Mouse (Mus musculus) gastrocnemius, adult 18-20 months (tissue): Measurements from ENCODE around the gene Nudt21. TPM values are rescaled to one million over a fixed set of nuclear protein-coding genes. Genes with fewer than 3 reads are reported as not detected.

ENCODE experiments used
- DNase-seq: peaks from one replicate; pipeline ENCODE4 v3.0.0; 2021; ENCODE audit warnings: low spot score
- long read RNA-seq, 2 experiments: library from polyadenylated mRNA; stranded (forward); transcript quantifications; one replicate each; pipeline ENCODE4 v2.0.0; 2021
- total RNA-seq, 2 experiments: library from RNA; stranded (reverse); gene quantifications; 2 replicates each; pipeline ENCODE4 v1.2.3; 2021

The Nudt21 gene
- total RNA-seq = 10 to 100 TPM; 10.5 to 12.3 TPM
- long read RNA-seq, experiment 1, full-length matches to known transcripts = 8 of 8 reads
- long read RNA-seq, experiment 1, partial matches to known transcripts = 0 of 8 reads
- long read RNA-seq, experiment 1, other reads (novel, unspliced or antisense) = 0 of 8 reads
- long read RNA-seq, experiment 2, full-length matches to known transcripts = 14 of 14 reads
- long read RNA-seq, experiment 2, partial matches to known transcripts = 0 of 14 reads
- long read RNA-seq, experiment 2, other reads (novel, unspliced or antisense) = 0 of 14 reads

DNA sequence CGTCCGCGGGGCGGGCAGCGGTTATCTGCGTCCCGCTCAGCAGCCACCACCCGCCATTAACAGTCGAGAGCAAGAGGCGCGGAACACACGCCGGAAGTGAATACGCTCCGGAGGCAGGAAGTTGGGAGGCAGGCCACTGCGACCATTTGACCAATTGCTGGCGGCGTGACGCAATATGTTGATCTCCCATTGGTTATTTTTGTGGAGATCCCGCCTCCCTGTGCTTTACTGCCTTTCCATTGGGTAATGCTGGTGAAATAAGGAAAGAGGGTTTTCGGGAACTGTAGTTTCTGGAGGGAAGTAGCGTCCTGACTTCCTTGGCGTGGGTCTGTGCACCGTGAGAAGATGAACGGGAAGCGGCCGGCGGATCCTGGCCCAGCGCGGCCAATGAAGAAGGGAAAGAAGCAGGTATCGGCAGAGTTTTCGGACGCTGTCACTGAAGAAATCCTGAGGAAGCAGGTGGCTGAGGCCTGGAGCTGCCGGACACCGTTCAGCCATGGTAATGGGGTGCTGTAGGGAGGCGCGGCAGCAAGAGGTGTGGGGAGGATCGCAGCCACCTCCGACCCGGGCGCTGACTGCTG lies at the start of gene Nudt21, which contains the start of gene Ogfod1:
Nudt21 (minus strand) TSS at position 88 of the 581 bp plus-strand sequence.
Ogfod1 (plus strand) TSS at position 255 of the 581 bp plus-strand sequence.
- peak; percentile 97 for DNase-seq

DNA sequence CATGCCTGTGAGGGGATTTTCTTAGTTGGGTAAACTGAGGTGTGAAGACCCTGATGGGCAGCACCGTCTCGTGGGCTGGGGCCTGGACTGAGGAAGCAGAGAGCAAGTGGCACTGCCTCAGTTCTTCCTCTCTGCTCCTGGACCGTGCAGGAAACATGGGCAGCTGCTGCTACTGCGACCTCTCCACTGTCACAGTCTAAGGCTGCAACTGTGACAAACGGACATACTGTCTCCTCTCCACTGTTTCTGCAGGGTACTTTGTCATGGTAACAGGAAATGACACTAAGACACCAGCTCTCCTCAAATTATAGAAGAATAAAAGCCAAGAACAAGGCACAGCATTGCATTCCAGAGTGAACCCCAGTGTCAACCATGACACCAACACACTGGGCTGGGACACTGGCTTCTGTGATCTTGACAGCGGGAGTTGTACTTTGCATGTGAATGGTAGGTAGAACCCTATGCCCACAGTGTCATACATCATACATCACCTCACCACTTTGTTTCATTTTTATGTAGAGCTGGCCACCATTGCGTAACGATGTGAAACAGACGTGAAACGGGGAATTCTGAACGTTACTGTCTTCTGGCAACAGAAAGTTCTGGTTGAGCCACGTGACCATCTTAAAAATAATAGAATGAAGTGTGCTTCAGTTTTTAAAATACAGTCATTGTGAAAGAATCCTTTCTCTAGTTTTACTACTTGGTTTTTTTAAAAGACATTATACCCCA lies 39.8 kb upstream of the Nudt21 start:
- DNase-seq = no peak

DNA sequence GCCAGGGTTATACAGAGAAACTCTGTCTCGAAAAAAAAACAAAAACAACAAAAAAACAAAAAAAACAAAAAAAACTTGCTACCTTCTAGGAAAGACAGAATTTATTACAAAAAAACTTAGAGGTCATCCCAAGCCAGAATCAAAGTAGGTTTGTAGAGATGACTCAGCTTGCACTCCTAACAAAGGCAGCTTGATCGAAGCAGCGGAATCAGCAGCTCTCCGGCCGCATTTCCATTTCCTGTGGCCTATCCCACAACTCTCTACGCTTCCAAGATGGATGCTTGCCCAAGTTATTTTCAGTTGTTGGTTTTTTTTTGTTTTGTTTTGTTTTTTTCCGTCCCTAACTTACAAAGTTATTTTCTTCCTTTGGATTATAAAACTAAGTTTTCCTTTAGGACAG lies 32.0 kb upstream of the Nudt21 start:
- no peak for DNase-seq

GRCm38 (mm10) chr8:94066121-94066863 lies 29.5 kb upstream of the Nudt21 start:
- no peak for DNase-seq

GRCm38 (mm10) chr8:94057157-94057854 lies 20.5 kb upstream of the Nudt21 start:
- peak; percentile 39 for DNase-seq

- DNase-seq = no peak
Measured at GRCm38 (mm10) chr8:94052696-94053095, 15.9 kb upstream of the Nudt21 start.

DNA sequence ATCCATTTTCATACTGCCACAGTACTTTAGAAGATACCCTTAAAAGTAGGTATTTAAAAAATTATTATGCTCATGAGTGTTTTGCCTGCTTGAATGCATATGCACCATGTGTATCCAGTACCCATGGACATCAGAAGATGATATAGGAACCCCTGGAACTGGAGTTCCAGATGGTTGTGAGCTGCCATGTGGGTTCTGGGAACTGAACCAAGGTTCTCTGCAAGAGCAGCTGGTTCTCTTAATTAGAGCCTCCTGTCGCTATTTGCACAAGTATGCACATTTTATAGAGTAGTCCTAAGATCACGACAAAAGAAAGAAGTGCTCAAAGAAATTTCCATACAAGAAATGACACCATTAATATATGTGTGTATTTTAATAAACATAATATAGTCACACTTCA lies 11.0 kb upstream of the Nudt21 start:
- no peak for DNase-seq

DNA sequence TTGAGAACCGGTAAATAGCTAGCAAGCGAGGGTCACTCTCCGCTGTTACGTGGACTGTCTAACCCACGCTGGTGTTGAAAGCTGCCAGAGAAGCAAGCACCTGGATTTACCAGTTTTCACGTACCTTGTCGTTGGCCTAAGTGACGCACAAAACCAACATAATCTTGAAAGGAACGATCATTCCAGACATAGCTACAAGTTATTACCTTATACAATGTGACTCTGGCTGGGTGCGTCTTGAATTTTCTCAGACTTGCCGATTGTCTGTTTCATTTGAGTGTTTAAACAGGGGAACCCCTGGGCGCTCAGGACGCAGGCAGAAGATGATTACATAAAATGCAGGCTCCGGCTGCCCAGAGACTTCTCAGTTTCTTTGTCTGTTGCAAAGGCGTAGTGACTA lies 975 bp upstream of the Nudt21 start:
- DNase-seq = no peak

DNA sequence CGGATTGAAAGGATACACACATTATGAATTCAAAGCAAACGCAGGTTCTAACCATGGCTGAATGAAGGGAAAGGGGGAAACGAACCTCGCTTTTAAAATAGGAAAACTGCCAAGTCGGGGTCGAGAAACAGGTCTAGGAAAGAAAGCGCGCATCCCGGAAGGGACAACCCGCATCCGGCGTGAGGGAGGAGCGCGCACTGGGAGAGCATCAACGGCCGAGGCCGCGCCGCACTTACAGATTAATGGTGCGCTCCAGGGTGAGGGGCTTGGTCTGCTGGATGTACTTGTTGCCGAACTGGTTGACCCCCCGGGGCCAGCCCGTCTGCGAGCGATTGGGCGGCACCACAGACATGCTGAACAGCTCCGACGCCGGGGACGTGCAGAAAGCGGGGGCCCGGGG lies 290 bp downstream of the Nudt21 start:
- peak; percentile 20 for DNase-seq

DNA sequence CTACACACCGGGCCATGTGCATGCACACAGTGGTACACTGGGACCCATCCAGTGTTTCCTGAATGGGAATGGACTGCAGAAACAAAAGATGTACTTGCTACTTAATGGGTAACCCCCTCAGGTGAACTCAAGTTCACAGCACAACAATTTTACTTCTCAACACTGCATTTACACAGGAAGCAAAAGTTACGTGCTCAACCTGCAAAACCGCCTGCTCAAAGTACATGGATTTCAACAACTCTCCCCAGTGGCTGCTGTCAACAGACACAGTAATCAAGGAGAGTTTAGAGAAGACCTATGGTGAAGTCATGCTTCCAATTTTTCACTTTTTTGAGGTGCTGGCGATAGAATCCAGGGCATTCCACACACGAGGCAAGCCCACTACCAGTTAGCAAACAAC lies 1.6 kb downstream of the Nudt21 start:
- DNase-seq = no peak

- DNase-seq = no peak
Measured at GRCm38 (mm10) chr8:94033601-94034000, 3.2 kb downstream of the Nudt21 start.

DNA sequence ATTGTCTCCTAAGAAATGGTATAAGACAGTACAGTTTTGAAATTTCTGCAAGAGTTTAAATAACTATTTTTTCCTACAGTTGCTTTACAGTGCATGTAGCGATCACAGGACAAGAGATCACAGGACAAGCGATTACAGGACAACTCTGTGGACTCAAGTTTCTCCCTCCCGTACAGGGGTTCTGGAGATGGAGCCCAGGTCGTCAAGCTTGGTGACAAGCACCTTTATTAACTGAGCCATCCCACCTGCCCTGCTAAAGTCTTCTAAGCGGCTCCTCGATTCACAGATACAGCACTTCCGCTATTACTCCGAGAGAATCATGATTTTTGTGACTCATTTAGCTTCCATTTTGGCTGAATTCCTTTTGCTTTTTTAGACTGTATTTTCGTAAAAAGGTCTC lies 7.1 kb downstream of the Nudt21 start:
- DNase-seq = no peak

- no peak for DNase-seq
Measured at GRCm38 (mm10) chr8:94023916-94024315, 12.9 kb downstream of the Nudt21 start.

DNA sequence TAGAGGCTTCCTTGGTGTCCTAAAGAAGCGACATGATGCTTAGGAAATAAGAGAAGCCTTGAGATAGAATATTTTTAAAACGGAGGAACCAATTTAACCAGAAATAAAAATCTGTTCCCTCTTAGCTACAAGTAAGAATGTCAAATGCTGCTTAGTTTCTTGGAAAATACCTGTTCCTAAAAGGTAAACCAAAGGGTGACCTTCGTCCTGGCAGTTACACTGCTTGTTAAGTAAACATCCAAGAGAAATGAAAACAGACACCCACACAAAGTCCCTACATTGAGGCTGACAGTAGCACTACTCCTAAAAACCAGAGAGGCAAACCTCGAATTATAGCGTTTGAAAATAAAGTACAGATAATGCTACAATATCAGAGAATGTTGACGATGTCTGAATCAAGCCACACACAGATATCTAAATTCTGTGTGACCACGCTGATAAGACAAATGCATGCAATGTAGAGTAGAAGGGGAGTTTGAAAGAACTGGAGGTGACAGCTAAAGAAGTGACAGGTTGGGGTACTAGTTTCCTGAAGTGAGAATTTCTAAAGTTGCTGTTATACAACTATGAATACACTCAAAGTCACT lies 23.7 kb downstream of the Nudt21 start:
- no peak for DNase-seq

GRCm38 (mm10) chr8:94012013-94012951 lies 24.5 kb downstream of the Nudt21 start, which contains the start of gene Amfr:
TSS of gene Amfr (minus strand) at chr8:94012842.
- peak; percentile 32 for DNase-seq

- no peak for DNase-seq
Measured at GRCm38 (mm10) chr8:94011076-94012012, 25.5 kb downstream of the Nudt21 start.

DNA sequence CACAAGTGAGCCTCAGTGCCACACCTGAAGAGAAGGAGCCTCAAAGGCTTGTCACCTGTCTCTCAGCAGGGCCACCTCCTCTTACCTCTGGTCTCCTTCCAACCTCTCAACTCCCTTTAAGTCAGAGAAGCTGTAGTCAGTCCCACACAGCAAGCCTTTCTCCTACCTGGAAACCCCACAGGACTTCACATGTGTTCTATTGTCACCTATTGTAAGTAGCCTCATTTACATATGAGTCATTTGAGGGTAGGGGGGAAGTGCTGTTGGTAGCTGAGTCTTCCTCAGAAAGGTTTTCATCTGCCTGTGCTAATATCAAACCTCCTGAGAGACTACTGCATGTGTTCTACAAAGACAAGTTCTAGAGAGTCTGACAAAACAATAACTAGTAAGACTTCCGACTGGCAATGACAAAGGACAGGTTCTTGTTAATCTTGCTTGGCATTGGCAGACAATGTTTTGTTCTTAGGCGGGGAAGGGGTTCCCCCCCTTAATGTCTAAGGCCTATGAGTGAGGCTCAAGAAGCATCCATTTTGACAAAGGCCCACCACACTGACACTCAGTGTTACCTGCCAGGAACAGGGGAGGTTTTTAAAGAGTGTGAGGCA lies 26.6 kb downstream of the Nudt21 start:
- DNase-seq = no peak

- peak; percentile 9 for DNase-seq
Measured at GRCm38 (mm10) chr8:94009243-94009845, 27.5 kb downstream of the Nudt21 start.
